Mouse (Mus musculus): ENCODE results near the gene Cntnap5c. TPM values are rescaled to one million over a fixed set of nuclear protein-coding genes. Genes with fewer than 3 reads are reported as not detected.

The Cntnap5c gene
- polyA plus RNA-seq, 1 experiment = not detected

DNA sequence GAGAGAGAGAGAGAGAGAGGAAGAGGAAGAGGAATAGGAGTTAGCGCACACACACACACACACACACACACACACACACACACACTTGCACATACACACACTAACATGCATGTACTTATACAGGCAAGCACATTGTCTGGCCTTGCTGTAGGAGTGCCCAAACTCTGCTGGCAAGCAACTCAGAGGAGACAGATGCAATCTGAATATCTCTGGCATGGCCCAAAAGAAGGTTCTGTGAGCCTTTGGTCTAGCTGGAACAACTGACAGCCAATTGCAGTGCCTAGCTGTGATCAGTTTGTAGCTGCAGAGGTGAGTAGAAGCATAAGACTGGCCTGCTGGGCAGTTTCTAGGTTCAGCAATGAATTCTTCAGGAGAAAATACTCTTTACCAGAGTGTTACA lies 313.3 kb downstream of the Cntnap5c start:
- WGBS = 70% methylated on average over 1 of the region's 1 CpGs
- Histone ChIP-seq H3K4me1 (ENCODE audit: control insufficient read depth, insufficient read depth, low read length) (no peaks in the 10 kb centered on the region), H3K27ac (ENCODE audit: control insufficient read depth, insufficient read depth, low read depth, low read length, poor library complexity) (no peak overlapping the region), H3K4me3 (replicated peaks; ENCODE audit: control insufficient read depth, low read depth, low read length) (no peak overlapping the region)
- no peak for TF ChIP-seq CTCF (IDR thresholded peaks at IDR 0.05; ENCODE audit: control insufficient read depth, insufficient read depth, low read length)

DNA sequence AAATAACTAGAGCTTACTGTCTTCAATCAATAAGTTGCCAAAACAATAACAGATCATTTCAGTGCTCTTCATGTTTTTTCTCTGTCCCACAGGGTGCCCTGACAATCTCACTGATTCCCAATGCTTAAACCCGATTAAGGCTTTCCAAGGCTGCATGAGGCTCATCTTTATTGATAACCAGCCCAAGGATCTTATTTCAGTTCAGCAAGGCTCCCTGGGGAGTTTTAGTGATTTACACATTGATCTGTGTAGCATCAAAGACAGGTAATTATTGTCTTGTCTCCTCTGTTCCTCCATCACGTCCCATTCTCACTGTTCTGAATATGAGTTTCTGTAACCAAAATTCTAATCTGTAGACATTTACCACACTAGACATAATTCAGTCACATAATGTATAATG lies 335.1 kb downstream of the Cntnap5c start:
- TF ChIP-seq POLR2A (IDR thresholded peaks at IDR 0.05; ENCODE audit: borderline replicate concordance, control insufficient read depth, low read depth, low read length) (no peak), CTCF (IDR thresholded peaks at IDR 0.05; ENCODE audit: control insufficient read depth, insufficient read depth, low read length) (no peak)
- Histone ChIP-seq H3K4me1 (ENCODE audit: control insufficient read depth, insufficient read depth, low read length) (no peaks in the 10 kb centered on the region), H3K4me3 (replicated peaks; ENCODE audit: control insufficient read depth, low read depth, low read length) (no peak overlapping the region), H3K27ac (ENCODE audit: control insufficient read depth, insufficient read depth, low read depth, low read length, poor library complexity) (no peak overlapping the region)
- 75% methylated on average over 2 of the region's 2 CpGs for WGBS

DNA sequence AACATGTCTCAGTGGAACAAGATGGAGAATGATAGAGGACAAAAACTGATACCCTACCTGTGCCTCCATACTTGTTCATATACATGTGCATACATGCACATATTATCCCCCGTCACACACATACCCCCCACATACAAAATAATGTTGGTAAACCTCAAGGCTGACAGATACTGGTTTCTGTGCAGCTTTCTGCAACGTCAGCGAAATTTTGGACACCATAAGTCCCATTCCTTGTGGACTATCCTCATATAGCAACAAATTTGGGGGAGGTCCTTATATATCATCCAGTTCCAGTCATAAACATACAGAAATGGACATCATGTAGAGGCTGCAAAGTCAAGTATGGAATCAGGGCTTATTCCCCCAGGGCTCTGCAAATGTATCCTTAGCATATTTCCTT lies 338.5 kb downstream of the Cntnap5c start:
- 71% methylated on average over 3 of the region's 3 CpGs for WGBS
- Histone ChIP-seq H3K4me1 (ENCODE audit: control insufficient read depth, insufficient read depth, low read length) (no peaks in the 10 kb centered on the region), H3K27ac (ENCODE audit: control insufficient read depth, insufficient read depth, low read depth, low read length, poor library complexity) (no peak overlapping the region), H3K4me3 (replicated peaks; ENCODE audit: control insufficient read depth, low read depth, low read length) (no peak overlapping the region)
- TF ChIP-seq CTCF (IDR thresholded peaks at IDR 0.05; ENCODE audit: control insufficient read depth, insufficient read depth, low read length) = no peak
- no peak for TF ChIP-seq POLR2A (IDR thresholded peaks at IDR 0.05; ENCODE audit: borderline replicate concordance, control insufficient read depth, low read depth, low read length)

DNA sequence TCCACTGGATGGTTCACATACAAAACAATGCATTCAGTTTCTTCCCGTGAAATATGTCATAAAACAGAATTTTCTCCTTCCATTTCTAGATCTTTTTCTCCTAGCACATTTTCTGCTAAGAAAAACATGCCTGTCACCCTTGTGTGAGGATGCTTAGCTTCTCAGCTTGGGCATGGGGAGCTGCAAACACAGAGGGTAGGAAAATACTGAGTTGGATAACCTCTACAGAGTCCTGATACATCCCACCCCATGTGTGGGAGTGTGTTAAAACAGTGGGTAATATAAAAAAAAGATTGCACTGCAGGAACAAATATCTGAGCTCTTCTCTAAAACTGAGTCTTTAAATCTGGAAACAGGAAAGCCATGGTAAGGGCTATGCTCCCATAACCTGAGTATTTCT lies 339.0 kb downstream of the Cntnap5c start:
- no peak overlapping the region for H3K4me3 ChIP-seq (replicated peaks; ENCODE audit: control insufficient read depth, low read depth, low read length)
- no peaks in the 10 kb centered on the region for H3K4me1 ChIP-seq (ENCODE audit: control insufficient read depth, insufficient read depth, low read length)
- 41% methylated on average over 1 of the region's 1 CpGs for WGBS
- TF ChIP-seq CTCF (IDR thresholded peaks at IDR 0.05; ENCODE audit: control insufficient read depth, insufficient read depth, low read length) = no peak
- no peak for TF ChIP-seq POLR2A (IDR thresholded peaks at IDR 0.05; ENCODE audit: borderline replicate concordance, control insufficient read depth, low read depth, low read length)
- H3K27ac ChIP-seq (ENCODE audit: control insufficient read depth, insufficient read depth, low read depth, low read length, poor library complexity) = no peak overlapping the region

DNA sequence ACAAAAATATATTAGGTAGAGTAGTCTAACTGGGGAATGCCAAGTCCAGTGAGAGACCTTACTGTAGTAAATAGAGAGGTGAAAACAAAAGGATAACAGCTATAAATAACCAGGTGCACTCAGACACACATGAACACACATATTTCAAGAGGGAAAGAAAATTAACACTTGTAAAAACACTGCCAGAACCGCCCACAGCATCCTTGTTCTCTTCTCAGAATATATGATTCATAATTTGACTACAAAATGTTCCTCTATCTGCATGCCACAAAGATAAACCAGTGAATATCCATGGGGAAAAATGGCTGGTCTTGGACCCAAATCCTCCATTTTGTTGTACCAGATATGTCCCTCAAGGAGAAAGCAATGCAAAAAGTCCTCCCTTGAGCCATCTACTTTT lies 417.8 kb downstream of the Cntnap5c start:
- Histone ChIP-seq H3K4me1 (ENCODE audit: control insufficient read depth, insufficient read depth, low read length) (no peaks in the 10 kb centered on the region), H3K4me3 (replicated peaks; ENCODE audit: control insufficient read depth, low read depth, low read length) (no peak overlapping the region), H3K27ac (ENCODE audit: control insufficient read depth, insufficient read depth, low read depth, low read length, poor library complexity) (no peak overlapping the region)
- 70% methylated on average over 1 of the region's 1 CpGs for WGBS
- TF ChIP-seq POLR2A (IDR thresholded peaks at IDR 0.05; ENCODE audit: borderline replicate concordance, control insufficient read depth, low read depth, low read length) (no peak), CTCF (IDR thresholded peaks at IDR 0.05; ENCODE audit: control insufficient read depth, insufficient read depth, low read length) (no peak)

DNA sequence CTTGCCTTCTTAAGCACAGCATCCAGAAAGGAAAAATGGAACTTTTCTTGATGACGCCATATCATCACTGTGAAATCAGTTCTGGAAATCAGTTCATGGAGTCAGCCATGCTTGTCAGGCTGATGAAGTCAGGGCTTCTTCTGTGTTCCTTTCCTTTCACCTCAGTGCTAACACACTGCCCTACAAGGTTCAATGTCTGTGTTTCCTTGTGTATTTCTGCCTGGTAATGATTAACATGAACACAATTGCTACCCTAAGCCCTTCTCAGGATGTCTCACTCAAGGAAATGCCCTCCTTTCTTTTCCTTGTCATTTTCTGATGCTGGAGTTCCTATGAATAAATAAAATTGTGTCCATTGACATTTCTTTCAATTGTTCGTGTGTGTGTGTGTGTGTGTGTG lies 431.8 kb downstream of the Cntnap5c start:
- Histone ChIP-seq H3K4me3 (replicated peaks; ENCODE audit: control insufficient read depth, low read depth, low read length) (no peak overlapping the region), H3K4me1 (ENCODE audit: control insufficient read depth, insufficient read depth, low read length) (no peaks in the 10 kb centered on the region), H3K27ac (ENCODE audit: control insufficient read depth, insufficient read depth, low read depth, low read length, poor library complexity) (no peak overlapping the region)
- TF ChIP-seq POLR2A (IDR thresholded peaks at IDR 0.05; ENCODE audit: borderline replicate concordance, control insufficient read depth, low read depth, low read length) = no peak
- no peak for TF ChIP-seq CTCF (IDR thresholded peaks at IDR 0.05; ENCODE audit: control insufficient read depth, insufficient read depth, low read length)
- WGBS = 90% methylated on average over 2 of the region's 2 CpGs

DNA sequence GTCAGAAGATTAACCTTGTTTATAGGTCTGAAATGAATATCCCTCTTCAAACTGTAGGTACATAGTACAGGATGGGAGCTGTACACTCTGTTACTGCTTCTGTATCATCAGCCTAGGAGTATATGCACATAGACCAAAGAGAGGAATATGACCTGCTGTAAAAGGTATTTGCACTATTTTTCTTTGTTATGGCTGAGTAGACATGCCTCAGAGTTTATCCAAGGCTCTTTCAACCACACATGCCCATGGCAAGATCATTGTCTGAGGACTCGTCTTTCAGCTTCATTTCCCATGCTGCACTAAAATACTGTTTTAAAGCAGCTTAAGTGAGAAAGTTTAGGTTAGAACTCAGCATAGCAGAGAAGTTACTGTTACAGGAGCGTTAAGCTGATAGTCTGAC lies 498.7 kb downstream of the Cntnap5c start:
- WGBS = 65% methylated on average over 2 of the region's 2 CpGs
- Histone ChIP-seq H3K4me3 (replicated peaks; ENCODE audit: control insufficient read depth, low read depth, low read length) (no peak overlapping the region), H3K4me1 (ENCODE audit: control insufficient read depth, insufficient read depth, low read length) (no peaks in the 10 kb centered on the region), H3K27ac (ENCODE audit: control insufficient read depth, insufficient read depth, low read depth, low read length, poor library complexity) (no peak overlapping the region)
- no peak for TF ChIP-seq CTCF (IDR thresholded peaks at IDR 0.05; ENCODE audit: control insufficient read depth, insufficient read depth, low read length)
- no peak for TF ChIP-seq POLR2A (IDR thresholded peaks at IDR 0.05; ENCODE audit: borderline replicate concordance, control insufficient read depth, low read depth, low read length)

DNA sequence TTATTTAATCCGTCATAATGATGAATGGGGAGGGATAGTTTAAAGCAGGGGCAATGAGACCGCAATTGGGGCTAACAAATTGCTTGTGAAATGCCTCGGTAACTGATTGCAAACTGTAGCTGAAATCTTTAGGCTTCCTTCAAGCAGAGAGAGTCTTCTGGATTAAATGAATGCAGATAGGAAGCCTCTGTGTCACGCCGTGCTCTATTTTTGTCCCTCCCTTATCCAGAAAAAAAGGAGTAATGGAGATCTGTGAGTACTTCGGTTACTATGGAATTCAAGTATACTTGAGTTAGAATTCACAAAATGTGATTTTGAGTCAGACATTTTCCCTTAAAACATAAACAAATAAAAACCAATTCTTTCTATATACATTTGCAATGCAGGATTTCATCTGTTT lies 581.9 kb downstream of the Cntnap5c start:
- Histone ChIP-seq H3K4me3 (replicated peaks; ENCODE audit: control insufficient read depth, low read depth, low read length) (no peak overlapping the region), H3K27ac (ENCODE audit: control insufficient read depth, insufficient read depth, low read depth, low read length, poor library complexity) (no peak overlapping the region), H3K4me1 (ENCODE audit: control insufficient read depth, insufficient read depth, low read length) (no peaks in the 10 kb centered on the region)
- 76% methylated on average over 6 of the region's 6 CpGs for WGBS
- TF ChIP-seq CTCF (IDR thresholded peaks at IDR 0.05; ENCODE audit: control insufficient read depth, insufficient read depth, low read length) (no peak), POLR2A (IDR thresholded peaks at IDR 0.05; ENCODE audit: borderline replicate concordance, control insufficient read depth, low read depth, low read length) (no peak)

DNA sequence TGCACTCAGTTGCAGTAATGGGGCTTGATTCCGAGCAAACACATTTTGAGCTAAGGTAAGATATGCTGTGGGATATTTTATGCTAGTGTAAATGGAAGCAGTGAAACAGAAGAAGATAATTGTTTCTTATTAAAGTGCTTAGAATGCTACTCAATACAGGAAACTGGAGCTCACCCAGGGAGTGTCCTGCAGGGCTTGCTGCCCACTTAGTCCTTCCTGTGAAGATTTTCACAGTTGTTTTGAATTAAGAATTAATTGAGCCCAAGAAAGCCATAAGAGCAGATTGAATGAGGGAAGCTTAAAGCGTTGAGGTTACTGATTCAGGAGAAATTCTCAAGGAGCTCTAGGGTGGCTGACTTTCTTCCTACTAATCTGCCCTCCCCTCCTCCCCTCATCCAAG lies 586.9 kb downstream of the Cntnap5c start:
- no peak for TF ChIP-seq POLR2A (IDR thresholded peaks at IDR 0.05; ENCODE audit: borderline replicate concordance, control insufficient read depth, low read depth, low read length)
- no peak for TF ChIP-seq CTCF (IDR thresholded peaks at IDR 0.05; ENCODE audit: control insufficient read depth, insufficient read depth, low read length)
- Histone ChIP-seq H3K4me1 (ENCODE audit: control insufficient read depth, insufficient read depth, low read length) (no peaks in the 10 kb centered on the region), H3K4me3 (replicated peaks; ENCODE audit: control insufficient read depth, low read depth, low read length) (no peak overlapping the region), H3K27ac (ENCODE audit: control insufficient read depth, insufficient read depth, low read depth, low read length, poor library complexity) (no peak overlapping the region)
- 75% methylated on average over 2 of the region's 2 CpGs for WGBS

All from bone marrow, adult 2 months (tissue).